Mouse (Mus musculus): ENCODE data around the gene Atf6b. TPM values are rescaled to one million over a fixed set of nuclear protein-coding genes. Genes with fewer than 3 reads are reported as not detected.

The Atf6b gene
- polyA plus RNA-seq, 1 experiment from 2014 or later: 17.8 TPM

GRCm38 (mm10) chr17:34658145-34658544 lies 11.2 kb downstream of the Atf6b start:
- H3K9me3 ChIP-seq (replicated peaks; ENCODE audit: control insufficient read depth, low read length): no peaks in the 10 kb centered on the region
- H3K4me2 ChIP-seq (ENCODE audit: low read depth, low read length): no peak overlapping the region
- no peak overlapping the region for H3K4me3 ChIP-seq (ENCODE audit: low read depth, low read length)
- ATAC-seq (ENCODE audit: low read depth): no peak
- no peaks in the 10 kb centered on the region for H3K36me3 ChIP-seq (ENCODE audit: control insufficient read depth, insufficient read depth)
- no peak overlapping the region for H3K27ac ChIP-seq (ENCODE audit: low read length)
- no peaks in the 10 kb centered on the region for H3K4me1 ChIP-seq (ENCODE audit: control insufficient read depth, low read depth, low read length)
- peaks cover 23% of the 10 kb centered on the region for H3K27me3 ChIP-seq (ENCODE audit: control insufficient read depth, insufficient read depth, low read depth, low read length)
- no peak overlapping the region for H3K9ac ChIP-seq (ENCODE audit: low read depth, low read length)
- WGBS (ENCODE audit: insufficient replicate concordance): 38% methylated on average over 2 of the region's 2 CpGs

- Histone ChIP-seq H3K4me1 (ENCODE audit: control insufficient read depth, low read depth, low read length) (no peaks in the 10 kb centered on the region), H3K9me3 (replicated peaks; ENCODE audit: control insufficient read depth, low read length) (no peaks in the 10 kb centered on the region), H3K4me2 (ENCODE audit: low read depth, low read length) (no peak overlapping the region), H3K27me3 (ENCODE audit: control insufficient read depth, insufficient read depth, low read depth, low read length) (peaks cover 23% of the 10 kb centered on the region), H3K9ac (ENCODE audit: low read depth, low read length) (no peak overlapping the region), H3K27ac (ENCODE audit: low read length) (no peak overlapping the region), H3K4me3 (ENCODE audit: low read depth, low read length) (no peak overlapping the region), H3K36me3 (ENCODE audit: control insufficient read depth, insufficient read depth) (no peaks in the 10 kb centered on the region)
- ATAC-seq (ENCODE audit: low read depth): no peak
- 73% methylated on average over 3 of the region's 3 CpGs for WGBS (ENCODE audit: insufficient replicate concordance)
Observed at GRCm38 (mm10) chr17:34658591-34658990, 11.6 kb downstream of the Atf6b start.

- Histone ChIP-seq H3K4me3 (ENCODE audit: low read depth, low read length) (no peak overlapping the region), H3K4me1 (ENCODE audit: control insufficient read depth, low read depth, low read length) (no peaks in the 10 kb centered on the region), H3K27me3 (ENCODE audit: control insufficient read depth, insufficient read depth, low read depth, low read length) (peaks cover 23% of the 10 kb centered on the region), H3K27ac (ENCODE audit: low read length) (no peak overlapping the region), H3K4me2 (ENCODE audit: low read depth, low read length) (no peak overlapping the region), H3K36me3 (ENCODE audit: control insufficient read depth, insufficient read depth) (no peaks in the 10 kb centered on the region), H3K9ac (ENCODE audit: low read depth, low read length) (no peak overlapping the region), H3K9me3 (replicated peaks; ENCODE audit: control insufficient read depth, low read length) (no peaks in the 10 kb centered on the region)
- ATAC-seq (ENCODE audit: low read depth): no peak
- 40% methylated on average over 12 of the region's 12 CpGs for WGBS (ENCODE audit: insufficient replicate concordance)
Observed at GRCm38 (mm10) chr17:34659181-34659896, 12.4 kb downstream of the Atf6b start.

- H3K4me2 ChIP-seq (ENCODE audit: low read depth, low read length): no peak overlapping the region
- H3K27ac ChIP-seq (ENCODE audit: low read length): no peak overlapping the region
- no peaks in the 10 kb centered on the region for H3K9me3 ChIP-seq (replicated peaks; ENCODE audit: control insufficient read depth, low read length)
- no peak for ATAC-seq (ENCODE audit: low read depth)
- no peaks in the 10 kb centered on the region for H3K4me1 ChIP-seq (ENCODE audit: control insufficient read depth, low read depth, low read length)
- no peaks in the 10 kb centered on the region for H3K36me3 ChIP-seq (ENCODE audit: control insufficient read depth, insufficient read depth)
- WGBS (ENCODE audit: insufficient replicate concordance): 36% methylated on average over 3 of the region's 3 CpGs
- H3K27me3 ChIP-seq (ENCODE audit: control insufficient read depth, insufficient read depth, low read depth, low read length): peaks cover 23% of the 10 kb centered on the region
- H3K9ac ChIP-seq (ENCODE audit: low read depth, low read length): no peak overlapping the region
- H3K4me3 ChIP-seq (ENCODE audit: low read depth, low read length): no peak overlapping the region
Observed at GRCm38 (mm10) chr17:34659897-34660214, 12.9 kb downstream of the Atf6b start.

- WGBS (ENCODE audit: insufficient replicate concordance): 29% methylated on average over 10 of the region's 11 CpGs
- Histone ChIP-seq H3K4me3 (ENCODE audit: low read depth, low read length) (no peak overlapping the region), H3K27me3 (ENCODE audit: control insufficient read depth, insufficient read depth, low read depth, low read length) (peaks cover 23% of the 10 kb centered on the region), H3K9me3 (replicated peaks; ENCODE audit: control insufficient read depth, low read length) (no peaks in the 10 kb centered on the region), H3K27ac (ENCODE audit: low read length) (no peak overlapping the region), H3K9ac (ENCODE audit: low read depth, low read length) (no peak overlapping the region), H3K36me3 (ENCODE audit: control insufficient read depth, insufficient read depth) (no peaks in the 10 kb centered on the region), H3K4me2 (ENCODE audit: low read depth, low read length) (no peak overlapping the region), H3K4me1 (ENCODE audit: control insufficient read depth, low read depth, low read length) (no peaks in the 10 kb centered on the region)
- no peak for ATAC-seq (ENCODE audit: low read depth)
Observed at GRCm38 (mm10) chr17:34660259-34660820, 13.4 kb downstream of the Atf6b start.

- H3K27ac ChIP-seq (ENCODE audit: low read length): no peak overlapping the region
- H3K9ac ChIP-seq (ENCODE audit: low read depth, low read length): no peak overlapping the region
- ATAC-seq (ENCODE audit: low read depth): peak; percentile 24; the same call in 1 of the 2 replicates
- no peaks in the 10 kb centered on the region for H3K9me3 ChIP-seq (replicated peaks; ENCODE audit: control insufficient read depth, low read length)
- H3K4me1 ChIP-seq (ENCODE audit: control insufficient read depth, low read depth, low read length): no peaks in the 10 kb centered on the region
- no peak overlapping the region for H3K4me2 ChIP-seq (ENCODE audit: low read depth, low read length)
- WGBS (ENCODE audit: insufficient replicate concordance): 2% methylated on average over 19 of the region's 19 CpGs
- no peak overlapping the region for H3K4me3 ChIP-seq (ENCODE audit: low read depth, low read length)
- H3K36me3 ChIP-seq (ENCODE audit: control insufficient read depth, insufficient read depth): no peaks in the 10 kb centered on the region
- peaks cover 23% of the 10 kb centered on the region for H3K27me3 ChIP-seq (ENCODE audit: control insufficient read depth, insufficient read depth, low read depth, low read length)
Observed at GRCm38 (mm10) chr17:34661121-34661591, 14.2 kb downstream of the Atf6b start.

- ATAC-seq (ENCODE audit: low read depth): no peak
- Histone ChIP-seq H3K4me2 (ENCODE audit: low read depth, low read length) (no peak overlapping the region), H3K4me1 (ENCODE audit: control insufficient read depth, low read depth, low read length) (no peaks in the 10 kb centered on the region), H3K27ac (ENCODE audit: low read length) (no peak overlapping the region), H3K27me3 (ENCODE audit: control insufficient read depth, insufficient read depth, low read depth, low read length) (peaks cover 23% of the 10 kb centered on the region), H3K36me3 (ENCODE audit: control insufficient read depth, insufficient read depth) (no peaks in the 10 kb centered on the region), H3K4me3 (ENCODE audit: low read depth, low read length) (no peak overlapping the region), H3K9ac (ENCODE audit: low read depth, low read length) (no peak overlapping the region), H3K9me3 (replicated peaks; ENCODE audit: control insufficient read depth, low read length) (no peaks in the 10 kb centered on the region)
- WGBS (ENCODE audit: insufficient replicate concordance): 63% methylated on average over 1 of the region's 1 CpGs
Observed at GRCm38 (mm10) chr17:34662468-34662867, 15.5 kb downstream of the Atf6b start.

- 57% methylated on average over 8 of the region's 8 CpGs for WGBS (ENCODE audit: insufficient replicate concordance)
- no peak for ATAC-seq (ENCODE audit: low read depth)
Observed at GRCm38 (mm10) chr17:34662978-34663377, 16.0 kb downstream of the Atf6b start.

GRCm38 (mm10) chr17:34663558-34663957 lies 16.6 kb downstream of the Atf6b start:
- Histone ChIP-seq H3K9me3 (replicated peaks; ENCODE audit: control insufficient read depth, low read length) (no peaks in the 10 kb centered on the region), H3K9ac (ENCODE audit: low read depth, low read length) (no peak overlapping the region), H3K27me3 (ENCODE audit: control insufficient read depth, insufficient read depth, low read depth, low read length) (peaks cover 23% of the 10 kb centered on the region), H3K36me3 (ENCODE audit: control insufficient read depth, insufficient read depth) (no peaks in the 10 kb centered on the region), H3K4me2 (ENCODE audit: low read depth, low read length) (no peak overlapping the region), H3K27ac (ENCODE audit: low read length) (no peak overlapping the region), H3K4me3 (ENCODE audit: low read depth, low read length) (no peak overlapping the region), H3K4me1 (ENCODE audit: control insufficient read depth, low read depth, low read length) (no peaks in the 10 kb centered on the region)
- 30% methylated on average over 1 of the region's 1 CpGs for WGBS (ENCODE audit: insufficient replicate concordance)
- no peak for ATAC-seq (ENCODE audit: low read depth)

More at GRCm38 (mm10) chr17:34662978-34663377, 16.0 kb downstream of the Atf6b start:
- Histone ChIP-seq H3K4me2 (ENCODE audit: low read depth, low read length) (no peak overlapping the region), H3K4me1 (ENCODE audit: control insufficient read depth, low read depth, low read length) (no peaks in the 10 kb centered on the region), H3K9me3 (replicated peaks; ENCODE audit: control insufficient read depth, low read length) (no peaks in the 10 kb centered on the region), H3K36me3 (ENCODE audit: control insufficient read depth, insufficient read depth) (no peaks in the 10 kb centered on the region), H3K9ac (ENCODE audit: low read depth, low read length) (no peak overlapping the region), H3K27ac (ENCODE audit: low read length) (no peak overlapping the region), H3K27me3 (ENCODE audit: control insufficient read depth, insufficient read depth, low read depth, low read length) (peaks cover 23% of the 10 kb centered on the region), H3K4me3 (ENCODE audit: low read depth, low read length) (no peak overlapping the region)

Data from liver, embryonic 16.5 days (tissue).